In genomic region chr10:122716286-122716685, GRCm38 (mm10) we compare ENCODE assay signal across 17 mouse cellular contexts. TPM values are rescaled to one million over a fixed set of nuclear protein-coding genes. Genes with fewer than 3 reads are reported as not detected.
A peak's percentile ranks its signal among the peaks of the same experiment; 100 is the strongest.
DNase-seq lines count a peak whose midpoint lies in the region; ATAC-seq lines count a peak whose summit lies in the region.
"Had no signal": no experiment of that assay in that cellular context is flagged by ENCODE, and none has a peak within 500 bp of the region (broad histone marks: within the 10 kb centered on the region; RNA-seq: fewer than 3 reads in every experiment).

No protein-coding gene starts in this region.

- peak; percentile 66 for DNase-seq in cerebellum, postnatal 10 days
- DNase-seq in cerebellum, adult 18-20 months = no peak
- DNase-seq in brain, adult 2 months (ENCODE audit: low read depth, low spot score) = peak; percentile 37
- peak; percentile 56 for DNase-seq in midbrain, embryonic 14.5 days
- DNase-seq in right cerebral cortex, postnatal 25 days = no peak
- no peak for DNase-seq in kidney, adult 18-20 months
- DNase-seq in kidney, postnatal 10 days = no peak
- DNase-seq: B cell, adult 2 months; embryo, embryonic 11 days; gastrocnemius, adult 2 months; heart, adult 18-20 months; heart, postnatal 10 days had no signal

- no peak overlapping the region for H3K4me3 ChIP-seq in forebrain, embryonic 15.5 days
- H3K4me3 ChIP-seq in midbrain, embryonic 14.5 days (replicated peaks; ENCODE audit: low read depth, low read length) = no peak overlapping the region
- H3K4me3 ChIP-seq: erythroblast, embryonic 14.5 days; gastrocnemius, adult 2 months; limb, embryonic 15.5 days; megakaryocyte, embryonic 14.5 days had no signal

- peak overlapping the region; percentile 70 for H3K27ac ChIP-seq in forebrain, embryonic 15.5 days (replicated peaks)
- H3K27ac ChIP-seq in midbrain, embryonic 14.5 days (replicated peaks; ENCODE audit: low read depth, low read length) = peak overlapping the region; percentile 53
- H3K27ac ChIP-seq: gastrocnemius, adult 2 months; limb, embryonic 15.5 days had no signal

- H3K4me2 ChIP-seq in forebrain, embryonic 15.5 days (replicated peaks) = 0 out of 2 replicates have a peak overlapping the region, but pooled peaks have one; percentile 16
- H3K4me2 ChIP-seq in midbrain, embryonic 14.5 days (ENCODE audit: low read length) = 0 out of 2 replicates have a peak overlapping the region, but pooled peaks have one; percentile 8
- H3K4me2 ChIP-seq: limb, embryonic 15.5 days had no signal

- WGBS in forebrain, embryonic 15.5 days = 33% methylated on average over 8 of the region's 8 CpGs
- WGBS in midbrain, embryonic 14.5 days = 39% methylated on average over 8 of the region's 8 CpGs

- H3K27me3 ChIP-seq in forebrain, embryonic 15.5 days = no peaks in the 10 kb centered on the region
- no peaks in the 10 kb centered on the region for H3K27me3 ChIP-seq in midbrain, embryonic 14.5 days (ENCODE audit: control insufficient read depth, insufficient read depth, low read length)
- H3K27me3 ChIP-seq: limb, embryonic 15.5 days; megakaryocyte, embryonic 14.5 days had no signal

- peaks cover 42% of the 10 kb centered on the region for H3K4me1 ChIP-seq in forebrain, embryonic 15.5 days
- peaks cover 38% of the 10 kb centered on the region for H3K4me1 ChIP-seq in midbrain, embryonic 14.5 days (ENCODE audit: control insufficient read depth, insufficient read depth, low read length)
- H3K4me1 ChIP-seq: limb, embryonic 15.5 days; megakaryocyte, embryonic 14.5 days had no signal

- no peaks in the 10 kb centered on the region for H3K36me3 ChIP-seq in forebrain, embryonic 15.5 days
- H3K36me3 ChIP-seq in midbrain, embryonic 14.5 days (ENCODE audit: control insufficient read depth, insufficient read depth, low read length) = no peaks in the 10 kb centered on the region
- H3K36me3 ChIP-seq: limb, embryonic 15.5 days had no signal

- H3K9me3 ChIP-seq in forebrain, embryonic 15.5 days = no peaks in the 10 kb centered on the region
- no peaks in the 10 kb centered on the region for H3K9me3 ChIP-seq in midbrain, embryonic 14.5 days (ENCODE audit: control insufficient read depth, low read length)
- H3K9me3 ChIP-seq: limb, embryonic 15.5 days; megakaryocyte, embryonic 14.5 days had no signal

- no peak overlapping the region for H3K9ac ChIP-seq in forebrain, embryonic 15.5 days (replicated peaks)
- no peak overlapping the region for H3K9ac ChIP-seq in midbrain, embryonic 14.5 days (replicated peaks; ENCODE audit: low read length)
- H3K9ac ChIP-seq: limb, embryonic 15.5 days had no signal

- peak; percentile 20 for ATAC-seq in forebrain, embryonic 15.5 days (replicated peaks)
- ATAC-seq in midbrain, embryonic 14.5 days (ENCODE audit: low FRiP score, low TSS enrichment) = no peak
- ATAC-seq: intestine, embryonic 16.5 days had no signal

RNA-seq across cellular contexts. Expression of gene Ppm1h, which starts 37.7 kb away (rescaled TPM):
- 10.0 and 10.7 TPM in 2 replicates for polyA plus RNA-seq in forebrain, embryonic 15.5 days (2015; fragmentation: Nextera tagmentation; extraction: Ambion mirVana)
- polyA plus RNA-seq in midbrain, embryonic 14.5 days (2014; fragmentation: Nextera tagmentation; extraction: Ambion mirVana) = 19.8 and 23.3 TPM in 2 replicates
- polyA plus RNA-seq: erythroblast, embryonic 14.5 days had no signal

Comparison
In these comparisons a context has a peak if more than half of its experiments do, and no peak if none do; other contexts are left out.
1. DNase-seq: peak in cerebellum, postnatal 10 days (2 of 2), brain, adult 2 months (single experiment) and midbrain, embryonic 14.5 days (single experiment); none in cerebellum, adult 18-20 months (0 of 2), right cerebral cortex, postnatal 25 days (single experiment), kidney, adult 18-20 months (single experiment) and kidney, postnatal 10 days (single experiment).